Mouse (Mus musculus) CH12.LX (cell line): ENCODE results near the gene Msmb. TPM values are rescaled to one million over a fixed set of nuclear protein-coding genes. Genes with fewer than 3 reads are reported as not detected.
"Not testable (repeated sequence)": the region's sequence is repeated elsewhere in the genome, so short reads cannot be mapped to it uniquely, and the experiment has no call there.

ENCODE experiments used
- DNase-seq: peaks from one replicate; pipeline ENCODE4 v3.0.0-alpha.2; 2013; ENCODE audit errors: extremely low read depth
- H3K27ac ChIP-seq: 2 replicates; pipeline ENCODE4 v1.5.1; 2012; ENCODE audit warnings: low read depth, mild to moderate bottlenecking, control low read depth, moderate library complexity; ENCODE audit not compliant: insufficient read depth
- H3K27me3 ChIP-seq: replicated peaks from 2 replicates; pipeline ENCODE3; 2012; ENCODE audit warnings: inconsistent platforms
- H3K36me3 ChIP-seq, 2 experiments: replicated peaks in 1 of 2; 2 replicates each; pipeline versions ENCODE3 to v1.6.1; 2012; ENCODE audit warnings: inconsistent platforms in 1 of 2, low read length in 1 of 2, mild to moderate bottlenecking in 1 of 2, mixed read lengths in 1 of 2, moderate library complexity in 1 of 2; ENCODE audit not compliant: control insufficient read depth in 1 of 2, insufficient read depth in 1 of 2
- H3K4me1 ChIP-seq, 2 experiments: 2 replicates each; pipeline ENCODE4 v1.6.1; 2012; ENCODE audit warnings: inconsistent platforms in 1 of 2, moderate library complexity in 1 of 2; ENCODE audit not compliant: insufficient read depth in 2 of 2, control insufficient read depth in 1 of 2
- H3K4me2 ChIP-seq: 2 replicates; pipeline ENCODE4 v1.6.1; 2012; ENCODE audit warnings: low read depth, mild to moderate bottlenecking, control low read depth; ENCODE audit not compliant: poor library complexity, insufficient read depth, severe bottlenecking
- H3K4me3 ChIP-seq, 3 experiments: fragments of 150-350 bp in 1 of 3; sonication (generic) in 1 of 3; replicated peaks in 1 of 3; 2 replicates each; pipeline versions ENCODE3 to v1.5.1; 2011 to 2012; ENCODE audit warnings: low read depth in 2 of 3, low read length in 2 of 3, mild to moderate bottlenecking in 2 of 3, moderate library complexity in 2 of 3, control low read depth in 1 of 3, improper control_type of control experiment in 1 of 3, inconsistent platforms in 1 of 3, mixed read lengths in 1 of 3; ENCODE audit not compliant: poor library complexity in 1 of 3
- H3K79me2 ChIP-seq: replicated peaks from 2 replicates; pipeline ENCODE4 v1.6.1; 2012; ENCODE audit warnings: mild to moderate bottlenecking, moderate library complexity; ENCODE audit not compliant: control insufficient read depth, poor library complexity, insufficient read depth, severe bottlenecking; ENCODE audit errors: extremely low read depth
- H3K9ac ChIP-seq: 2 replicates; pipeline ENCODE4 v1.6.1; 2012; ENCODE audit warnings: low read depth, mild to moderate bottlenecking, control low read depth, moderate library complexity; ENCODE audit not compliant: insufficient read depth
- H3K9me3 ChIP-seq: replicated peaks from 2 replicates; pipeline ENCODE3; 2012; ENCODE audit warnings: low read length, inconsistent platforms, mixed read lengths
- CHD2 ChIP-seq: IDR thresholded peaks from 2 replicates; pipeline ENCODE4 v1.6.1; 2011; ENCODE audit warnings: low read length, improper control_type of control experiment
- E2F4 ChIP-seq: IDR thresholded peaks from 2 replicates; pipeline ENCODE4 v1.6.1; 2011; ENCODE audit warnings: low read depth, low read length, improper control_type of control experiment; ENCODE audit not compliant: insufficient replicate concordance
- EP300 ChIP-seq: IDR thresholded peaks from 2 replicates; pipeline ENCODE4 v1.6.1; 2011; ENCODE audit warnings: low read length, improper control_type of control experiment
- GABPA ChIP-seq: IDR thresholded peaks from 2 replicates; pipeline ENCODE4 v1.6.1; 2012; ENCODE audit warnings: low read depth, low read length, improper control_type of control experiment, inconsistent platforms; ENCODE audit not compliant: insufficient replicate concordance
- HCFC1 ChIP-seq: IDR thresholded peaks from 2 replicates; pipeline ENCODE4 v1.6.1; 2012; ENCODE audit warnings: low read depth, mild to moderate bottlenecking, inconsistent platforms, low read length, improper control_type of control experiment
- JUN ChIP-seq: IDR thresholded peaks from 2 replicates; pipeline ENCODE4 v1.6.1; 2011; ENCODE audit warnings: low read depth, mild to moderate bottlenecking, low read length, improper control_type of control experiment, moderate library complexity; ENCODE audit not compliant: insufficient read depth
- JUND ChIP-seq: conservative IDR thresholded peaks from 2 replicates; pipeline ENCODE4 v1.6.1; 2011; ENCODE audit warnings: low read depth, low read length, improper control_type of control experiment
- MAFK ChIP-seq: IDR thresholded peaks from 2 replicates; pipeline ENCODE4 v1.6.1; 2011; ENCODE audit warnings: low read length, improper control_type of control experiment; ENCODE audit not compliant: insufficient replicate concordance
- MAX ChIP-seq: IDR thresholded peaks from 2 replicates; pipeline ENCODE4 v1.6.1; 2011; ENCODE audit warnings: low read length, improper control_type of control experiment
- MAZ ChIP-seq: IDR thresholded peaks from 2 replicates; pipeline ENCODE4 v1.6.1; 2012; ENCODE audit warnings: low read depth, mild to moderate bottlenecking, inconsistent platforms, low read length, improper control_type of control experiment, moderate library complexity
- MXI1 ChIP-seq: IDR thresholded peaks from 2 replicates; pipeline ENCODE4 v1.6.1; 2011; ENCODE audit warnings: mild to moderate bottlenecking, low read depth, low read length, improper control_type of control experiment
- NRF1 ChIP-seq: IDR thresholded peaks from 2 replicates; pipeline ENCODE4 v1.6.1; 2014; ENCODE audit warnings: low read depth, mild to moderate bottlenecking, inconsistent platforms, low read length, improper control_type of control experiment, moderate library complexity
- POLR2AphosphoS2 ChIP-seq: IDR thresholded peaks from 2 replicates; pipeline ENCODE4 v1.6.1; 2011; ENCODE audit warnings: low read depth, low read length, improper control_type of control experiment
- TCF12 ChIP-seq: IDR thresholded peaks from 2 replicates; pipeline ENCODE4 v1.6.1; 2014; ENCODE audit warnings: low read depth, mild to moderate bottlenecking, inconsistent platforms, low read length, improper control_type of control experiment
- USF1 ChIP-seq: IDR thresholded peaks from 2 replicates; pipeline ENCODE4 v1.6.1; 2014; ENCODE audit warnings: low read depth, mild to moderate bottlenecking, inconsistent platforms, low read length, improper control_type of control experiment
- ZC3H11A ChIP-seq: IDR thresholded peaks from 2 replicates; pipeline ENCODE4 v1.6.1; 2012; ENCODE audit warnings: low read depth, mild to moderate bottlenecking, inconsistent platforms, low read length, improper control_type of control experiment
- ZKSCAN1 ChIP-seq: IDR thresholded peaks from 2 replicates; pipeline ENCODE4 v1.6.1; 2012; ENCODE audit warnings: low read depth, inconsistent platforms, low read length, improper control_type of control experiment, borderline replicate concordance
- ZMIZ1 ChIP-seq: IDR thresholded peaks from 2 replicates; pipeline ENCODE4 v1.6.1; 2012; ENCODE audit warnings: low read depth, mild to moderate bottlenecking, inconsistent platforms, low read length, improper control_type of control experiment
- ZNF384 ChIP-seq: IDR thresholded peaks from 2 replicates; pipeline ENCODE4 v1.6.1; 2012; ENCODE audit warnings: low read depth, low read length, improper control_type of control experiment, inconsistent platforms
- dilution Hi-C: fragments of 300-500 bp; cut with MboI; formaldehyde crosslinking; loops from 2 replicates; pipeline ENCODE4 v1.14.3; 2020; ENCODE audit warnings: low sequenced_read_pairs; ENCODE audit not compliant: extremely low pct_unique_long_range_greater_than_20kb, extremely low pct_ligation_motif_present
- in situ Hi-C: fragments of 300-500 bp; cut with MboI; formaldehyde crosslinking; loops from 3 replicates; pipeline ENCODE4 v1.14.3; 2019; ENCODE audit warnings: low sequenced_read_pairs, low pct_ligation_motif_present, low pct_unique_long_range_greater_than_20kb, mixed read lengths
- polyA plus RNA-seq: library from polyadenylated mRNA; unstranded; fragments of >175 nt; gene quantifications from 2 replicates; pipeline ENCODE4 v1.2.1, GENCODE M21; 2012; ENCODE audit warnings: low read depth; ENCODE audit not compliant: insufficient read length
- total RNA-seq, 2 experiments: library from RNA; depleted of rRNA; stranded (reverse); fragments of 300-350 nt in 1 of 2; fragments of >200 nt in 1 of 2; gene quantifications; 2 replicates each; pipeline ENCODE4 v1.2.3; 2012 to 2014

Gene Msmb
- total and polyA plus RNA-seq, 3 experiments = not detected

GRCm38 (mm10) chr14:32134293-32134692 lies 7.5 kb upstream of the Msmb start:
- no peak for TF ChIP-seq HCFC1
- no peak for DNase-seq

GRCm38 (mm10) chr14:32136467-32136866 lies 5.4 kb upstream of the Msmb start:
- DNase-seq, H3K36me3 ChIP-seq, H3K4me1 ChIP-seq, H3K79me2 ChIP-seq, H3K4me2 ChIP-seq, dilution Hi-C loops, H3K4me3 ChIP-seq, H3K27ac ChIP-seq, in situ Hi-C loops, H3K27me3 ChIP-seq, H3K9ac ChIP-seq, H3K9me3 ChIP-seq: not testable (repeated sequence)

More at GRCm38 (mm10) chr14:32134293-32134692, 7.5 kb upstream of the Msmb start:
- no peaks in the 10 kb centered on the region for H3K79me2 ChIP-seq
- no peak overlapping the region for H3K27ac ChIP-seq
- H3K9ac ChIP-seq = no peak overlapping the region
- no peak overlapping the region; the same call in 1 of the 2 replicates for H3K4me2 ChIP-seq
- dilution Hi-C loops (no loop called here), in situ Hi-C loops (no loop called here)
- no peak overlapping the region for H3K4me3 ChIP-seq
- peaks cover 0 to 10% of the 10 kb centered on the region in 2 experiments; a peak in 2 of 4 replicates for H3K4me1 ChIP-seq
- H3K27me3 ChIP-seq = no peaks in the 10 kb centered on the region
- no peaks in the 10 kb centered on the region for H3K9me3 ChIP-seq
- H3K36me3 ChIP-seq = no peaks in the 10 kb centered on the region

- Histone ChIP-seq H3K4me2 (no peak overlapping the region), H3K4me3 (no peak overlapping the region), H3K9me3 (no peaks in the 10 kb centered on the region), H3K4me1 (peaks cover 3 to 10% of the 10 kb centered on the region in 2 experiments), H3K9ac (no peak overlapping the region), H3K27me3 (no peaks in the 10 kb centered on the region), H3K79me2 (no peaks in the 10 kb centered on the region), H3K36me3 (no peaks in the 10 kb centered on the region), H3K27ac (no peak overlapping the region)
- in situ Hi-C loops = no loop called here
- dilution Hi-C loops = no loop called here
- DNase-seq = no peak
- TF ChIP-seq JUND (no peak), MAFK (no peak), GABPA (no peak), ZMIZ1 (no peak), CHD2 (no peak), MXI1 (no peak), ZKSCAN1 (no peak), NRF1 (no peak), POLR2AphosphoS2 (no peak), USF1 (no peak), MAZ (no peak), JUN (no peak), EP300 (no peak), MAX (no peak), ZNF384 (no peak), E2F4 (no peak), ZC3H11A (no peak), TCF12 (no peak)
Measured at GRCm38 (mm10) chr14:32140359-32140965, 1.4 kb upstream of the Msmb start.
